Mouse (Mus musculus): ENCODE data around the gene Tspan5. TPM values are rescaled to one million over a fixed set of nuclear protein-coding genes. Genes with fewer than 3 reads are reported as not detected.

Tspan5 gene
- polyA plus RNA-seq, 1 experiment from 2014 or later: 86.9 TPM

- Histone ChIP-seq H3K27me3 (replicated peaks; ENCODE audit: control insufficient read depth, insufficient read depth, low read length) (no peaks in the 10 kb centered on the region), H3K4me3 (ENCODE audit: low read length) (no peak overlapping the region), H3K4me2 (ENCODE audit: low read length) (no peak overlapping the region), H3K27ac (ENCODE audit: low read depth, low read length) (0 out of 2 replicates have a peak overlapping the region, but pooled peaks have one; percentile 30), H3K9me3 (ENCODE audit: control insufficient read depth, low read length) (no peaks in the 10 kb centered on the region), H3K4me1 (ENCODE audit: control insufficient read depth, insufficient read depth, low read depth, low read length) (peaks cover 4% of the 10 kb centered on the region), H3K9ac (ENCODE audit: low read depth, low read length) (no peak overlapping the region), H3K36me3 (ENCODE audit: control insufficient read depth, insufficient read depth, low read length) (no peaks in the 10 kb centered on the region)
- ATAC-seq: peak; percentile 54; the same call in 1 of the 2 replicates
- WGBS: 63% methylated on average over 6 of the region's 6 CpGs
Measured at GRCm38 (mm10) chr3:138881725-138882347, 139.8 kb downstream of the Tspan5 start.

- Histone ChIP-seq H3K4me1 (ENCODE audit: control insufficient read depth, insufficient read depth, low read depth, low read length) (peaks cover 11% of the 10 kb centered on the region), H3K4me3 (ENCODE audit: low read length) (no peak overlapping the region), H3K9ac (ENCODE audit: low read depth, low read length) (no peak overlapping the region), H3K4me2 (ENCODE audit: low read length) (no peak overlapping the region), H3K27ac (ENCODE audit: low read depth, low read length) (no peak overlapping the region), H3K36me3 (ENCODE audit: control insufficient read depth, insufficient read depth, low read length) (no peaks in the 10 kb centered on the region), H3K9me3 (ENCODE audit: control insufficient read depth, low read length) (no peaks in the 10 kb centered on the region), H3K27me3 (replicated peaks; ENCODE audit: control insufficient read depth, insufficient read depth, low read length) (no peaks in the 10 kb centered on the region)
- ATAC-seq: no peak
- 81% methylated on average over 5 of the region's 5 CpGs for WGBS
Measured at GRCm38 (mm10) chr3:138886121-138886520, 144.1 kb downstream of the Tspan5 start.

GRCm38 (mm10) chr3:138889214-138889613, 147.2 kb downstream of the Tspan5 start:
- no peak overlapping the region for H3K4me2 ChIP-seq (ENCODE audit: low read length)
- ATAC-seq: no peak
- no peak overlapping the region for H3K9ac ChIP-seq (ENCODE audit: low read depth, low read length)
- no peaks in the 10 kb centered on the region for H3K9me3 ChIP-seq (ENCODE audit: control insufficient read depth, low read length)
- no peak overlapping the region for H3K27ac ChIP-seq (ENCODE audit: low read depth, low read length)
- H3K4me3 ChIP-seq (ENCODE audit: low read length): no peak overlapping the region
- no peaks in the 10 kb centered on the region for H3K36me3 ChIP-seq (ENCODE audit: control insufficient read depth, insufficient read depth, low read length)
- H3K27me3 ChIP-seq (replicated peaks; ENCODE audit: control insufficient read depth, insufficient read depth, low read length): no peaks in the 10 kb centered on the region
- peaks cover 8% of the 10 kb centered on the region; the same call in 1 of the 2 replicates for H3K4me1 ChIP-seq (ENCODE audit: control insufficient read depth, insufficient read depth, low read depth, low read length)
- WGBS: 62% methylated on average over 4 of the region's 4 CpGs

DNA sequence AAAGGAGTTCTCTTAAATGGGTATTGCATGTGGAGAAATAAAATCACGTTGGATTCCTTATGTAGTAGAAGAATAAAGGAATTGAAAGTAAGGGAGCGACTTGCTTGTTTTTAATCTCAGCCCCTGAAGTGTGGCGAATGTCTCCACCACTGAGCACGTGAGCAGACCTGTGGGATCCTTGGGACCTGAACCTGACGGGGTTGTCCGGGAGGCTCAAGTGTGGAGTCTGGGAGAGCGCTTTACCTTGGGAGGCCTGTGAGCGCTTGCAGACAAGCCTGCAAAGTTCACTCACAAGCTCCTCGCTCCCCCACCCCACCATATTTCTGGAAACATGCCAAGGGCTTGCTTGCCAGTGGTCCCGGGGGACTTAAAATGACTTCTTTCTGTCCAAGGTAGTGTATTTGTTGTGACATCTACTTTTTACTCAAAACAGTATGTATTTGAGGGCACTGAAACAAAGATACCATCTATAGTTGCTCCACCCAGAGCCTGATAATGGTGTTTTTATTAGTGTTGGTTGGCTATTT, 147.8 kb downstream of the Tspan5 start:
- H3K9ac ChIP-seq (ENCODE audit: low read depth, low read length): no peak overlapping the region
- 59% methylated on average over 10 of the region's 10 CpGs for WGBS
- no peak for ATAC-seq

GRCm38 (mm10) chr3:138893520-138893919, 151.5 kb downstream of the Tspan5 start:
- peaks cover 16% of the 10 kb centered on the region for H3K36me3 ChIP-seq (ENCODE audit: control insufficient read depth, insufficient read depth, low read length)
- H3K4me3 ChIP-seq (ENCODE audit: low read length): no peak overlapping the region
- peaks cover 8% of the 10 kb centered on the region; the same call in 1 of the 2 replicates for H3K4me1 ChIP-seq (ENCODE audit: control insufficient read depth, insufficient read depth, low read depth, low read length)
- H3K27ac ChIP-seq (ENCODE audit: low read depth, low read length): peak overlapping the region; percentile 41; the same call in 1 of the 2 replicates
- ATAC-seq: no peak
- 44% methylated on average over 5 of the region's 5 CpGs for WGBS
- no peak overlapping the region for H3K9ac ChIP-seq (ENCODE audit: low read depth, low read length)
- no peak overlapping the region for H3K4me2 ChIP-seq (ENCODE audit: low read length)
- H3K9me3 ChIP-seq (ENCODE audit: control insufficient read depth, low read length): no peaks in the 10 kb centered on the region
- no peaks in the 10 kb centered on the region for H3K27me3 ChIP-seq (replicated peaks; ENCODE audit: control insufficient read depth, insufficient read depth, low read length)

More for the DNA sequence above, 147.8 kb downstream of the Tspan5 start:
- Histone ChIP-seq H3K4me1 (ENCODE audit: control insufficient read depth, insufficient read depth, low read depth, low read length) (peaks cover 8% of the 10 kb centered on the region; the same call in 1 of the 2 replicates), H3K4me2 (ENCODE audit: low read length) (no peak overlapping the region), H3K4me3 (ENCODE audit: low read length) (no peak overlapping the region), H3K27me3 (replicated peaks; ENCODE audit: control insufficient read depth, insufficient read depth, low read length) (no peaks in the 10 kb centered on the region), H3K27ac (ENCODE audit: low read depth, low read length) (no peak overlapping the region), H3K36me3 (ENCODE audit: control insufficient read depth, insufficient read depth, low read length) (no peaks in the 10 kb centered on the region), H3K9me3 (ENCODE audit: control insufficient read depth, low read length) (no peaks in the 10 kb centered on the region)

- H3K27me3 ChIP-seq (replicated peaks; ENCODE audit: control insufficient read depth, insufficient read depth, low read length): no peaks in the 10 kb centered on the region
- H3K9ac ChIP-seq (ENCODE audit: low read depth, low read length): no peak overlapping the region
- peaks cover 25% of the 10 kb centered on the region for H3K36me3 ChIP-seq (ENCODE audit: control insufficient read depth, insufficient read depth, low read length)
- 85% methylated on average over 11 of the region's 11 CpGs for WGBS
- H3K27ac ChIP-seq (ENCODE audit: low read depth, low read length): no peak overlapping the region
- no peaks in the 10 kb centered on the region for H3K9me3 ChIP-seq (ENCODE audit: control insufficient read depth, low read length)
- no peaks in the 10 kb centered on the region for H3K4me1 ChIP-seq (ENCODE audit: control insufficient read depth, insufficient read depth, low read depth, low read length)
- no peak overlapping the region for H3K4me3 ChIP-seq (ENCODE audit: low read length)
- no peak for ATAC-seq
- no peak overlapping the region for H3K4me2 ChIP-seq (ENCODE audit: low read length)
Measured at GRCm38 (mm10) chr3:138897500-138897899, 155.5 kb downstream of the Tspan5 start.

GRCm38 (mm10) chr3:138898055-138898454, 156.1 kb downstream of the Tspan5 start:
- H3K27me3 ChIP-seq (replicated peaks; ENCODE audit: control insufficient read depth, insufficient read depth, low read length): no peaks in the 10 kb centered on the region
- no peak overlapping the region for H3K27ac ChIP-seq (ENCODE audit: low read depth, low read length)
- no peak overlapping the region for H3K4me3 ChIP-seq (ENCODE audit: low read length)
- WGBS: 97% methylated on average over 8 of the region's 8 CpGs
- ATAC-seq: no peak
- no peak overlapping the region for H3K4me2 ChIP-seq (ENCODE audit: low read length)
- no peaks in the 10 kb centered on the region for H3K9me3 ChIP-seq (ENCODE audit: control insufficient read depth, low read length)
- no peak overlapping the region for H3K9ac ChIP-seq (ENCODE audit: low read depth, low read length)
- H3K4me1 ChIP-seq (ENCODE audit: control insufficient read depth, insufficient read depth, low read depth, low read length): no peaks in the 10 kb centered on the region
- H3K36me3 ChIP-seq (ENCODE audit: control insufficient read depth, insufficient read depth, low read length): peaks cover 28% of the 10 kb centered on the region

DNA sequence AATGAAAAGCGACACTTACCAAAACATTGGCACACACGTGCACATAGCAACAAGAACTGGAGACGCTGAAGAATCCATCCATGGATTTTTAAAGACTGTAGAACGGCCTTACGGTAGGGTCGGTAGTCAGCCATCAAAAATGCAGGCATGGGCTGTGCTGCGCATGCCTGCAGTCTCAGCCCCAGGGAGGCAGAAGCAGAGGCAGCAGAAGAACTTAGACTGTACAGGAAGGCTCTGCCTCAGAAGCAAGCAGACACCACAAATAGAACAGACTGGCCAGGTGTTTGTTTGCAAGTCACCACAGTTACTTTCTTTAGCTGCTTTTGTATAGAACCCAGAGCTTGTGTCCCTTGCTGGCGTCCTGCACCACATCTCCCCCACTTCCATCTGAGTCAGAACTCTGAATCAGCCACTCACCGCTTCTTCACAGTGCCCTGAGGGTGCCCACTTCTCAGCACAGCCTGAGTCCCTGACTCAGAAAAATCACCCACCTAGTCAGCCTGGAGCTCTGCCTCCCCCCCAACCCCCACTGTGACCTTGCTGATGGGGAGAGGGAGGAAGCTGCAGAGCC, 158.7 kb downstream of the Tspan5 start:
- Histone ChIP-seq H3K9ac (ENCODE audit: low read depth, low read length) (no peak overlapping the region), H3K4me2 (ENCODE audit: low read length) (no peak overlapping the region), H3K9me3 (ENCODE audit: control insufficient read depth, low read length) (no peaks in the 10 kb centered on the region), H3K27ac (ENCODE audit: low read depth, low read length) (no peak overlapping the region), H3K36me3 (ENCODE audit: control insufficient read depth, insufficient read depth, low read length) (peaks cover 28% of the 10 kb centered on the region), H3K27me3 (replicated peaks; ENCODE audit: control insufficient read depth, insufficient read depth, low read length) (no peaks in the 10 kb centered on the region), H3K4me1 (ENCODE audit: control insufficient read depth, insufficient read depth, low read depth, low read length) (no peaks in the 10 kb centered on the region), H3K4me3 (ENCODE audit: low read length) (no peak overlapping the region)
- WGBS: 84% methylated on average over 9 of the region's 9 CpGs
- ATAC-seq: no peak

GRCm38 (mm10) chr3:138905678-138906077, 163.7 kb downstream of the Tspan5 start:
- no peak overlapping the region for H3K9ac ChIP-seq (ENCODE audit: low read depth, low read length)
- WGBS: 24% methylated on average over 7 of the region's 7 CpGs
- no peak overlapping the region for H3K4me2 ChIP-seq (ENCODE audit: low read length)
- H3K4me3 ChIP-seq (ENCODE audit: low read length): no peak overlapping the region
- H3K4me1 ChIP-seq (ENCODE audit: control insufficient read depth, insufficient read depth, low read depth, low read length): peaks cover 6% of the 10 kb centered on the region
- H3K27ac ChIP-seq (ENCODE audit: low read depth, low read length): peak overlapping the region; percentile 2; the same call in 1 of the 2 replicates
- H3K9me3 ChIP-seq (ENCODE audit: control insufficient read depth, low read length): no peaks in the 10 kb centered on the region
- no peaks in the 10 kb centered on the region for H3K27me3 ChIP-seq (replicated peaks; ENCODE audit: control insufficient read depth, insufficient read depth, low read length)
- H3K36me3 ChIP-seq (ENCODE audit: control insufficient read depth, insufficient read depth, low read length): 0 out of 2 replicates have a peak, but pooled peaks cover 3% of the 10 kb centered on the region
- ATAC-seq: peak; percentile 62
